In the genomic region with DNA sequence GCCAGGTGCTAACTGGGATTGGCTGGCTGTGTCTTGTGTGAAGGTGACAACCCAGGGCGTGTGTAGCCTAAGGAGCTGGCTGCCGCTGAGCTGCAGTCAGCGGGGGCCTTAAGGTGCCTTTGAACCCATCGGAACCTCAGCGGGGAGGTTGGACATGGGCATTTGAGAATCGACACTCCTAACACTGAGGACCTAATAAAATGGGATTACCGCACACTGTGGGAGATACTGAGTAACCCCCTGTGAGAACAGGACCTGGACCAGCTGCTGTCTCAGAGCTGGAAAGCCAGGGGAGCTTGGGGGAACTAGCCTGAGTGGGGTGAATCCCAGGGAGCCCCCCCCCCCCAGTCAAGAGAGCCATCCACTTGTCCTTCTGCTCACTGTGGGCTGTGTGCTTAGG, we compare ENCODE assay signal across 20 mouse cellular contexts. TPM values are rescaled to one million over a fixed set of nuclear protein-coding genes. Genes with fewer than 3 reads are reported as not detected.
A peak's percentile ranks its signal among the peaks of the same experiment; 100 is the strongest.
DNase-seq lines count a peak whose midpoint lies in the region; ATAC-seq lines count a peak whose summit lies in the region.
"Had no signal": no experiment of that assay in that cellular context is flagged by ENCODE, and none has a peak within 500 bp of the region (broad histone marks: within the 10 kb centered on the region; RNA-seq: fewer than 3 reads in every experiment).

No protein-coding gene starts in this region.

- H3K27ac ChIP-seq in forebrain, embryonic 11.5 days (ENCODE audit: low read depth, low read length), result no peak overlapping the region
- no peak overlapping the region for H3K27ac ChIP-seq in forebrain, embryonic 10.5 days
- H3K27ac ChIP-seq in midbrain, embryonic 10.5 days (replicated peaks), result peak overlapping the region; percentile 28; the same call in 1 of the 2 replicates
- no peak overlapping the region for H3K27ac ChIP-seq in midbrain, embryonic 16.5 days (ENCODE audit: low read length)
- H3K27ac ChIP-seq: embryonic facial prominence, embryonic 10.5 days had no signal

- H3K4me1 ChIP-seq in forebrain, embryonic 11.5 days (replicated peaks; ENCODE audit: control insufficient read depth, insufficient read depth, low read length), result no peaks in the 10 kb centered on the region
- H3K4me1 ChIP-seq in forebrain, embryonic 10.5 days, result peaks cover 16% of the 10 kb centered on the region
- H3K4me1 ChIP-seq in midbrain, embryonic 10.5 days, result peaks cover 21% of the 10 kb centered on the region
- H3K4me1 ChIP-seq in midbrain, embryonic 16.5 days (ENCODE audit: control insufficient read depth, insufficient read depth, low read length), result no peaks in the 10 kb centered on the region; the same call in 1 of the 2 replicates

- 88% methylated on average over 7 of the region's 7 CpGs for WGBS in forebrain, embryonic 11.5 days
- 90% methylated on average over 7 of the region's 7 CpGs for WGBS in forebrain, embryonic 10.5 days
- 91% methylated on average over 7 of the region's 7 CpGs for WGBS in midbrain, embryonic 10.5 days
- WGBS in midbrain, embryonic 16.5 days, result 78% methylated on average over 7 of the region's 7 CpGs

- H3K4me2 ChIP-seq in forebrain, embryonic 11.5 days (ENCODE audit: low read depth, low read length, severe bottlenecking), result no peak overlapping the region
- no peak overlapping the region for H3K4me2 ChIP-seq in midbrain, embryonic 16.5 days (ENCODE audit: low read length)
- H3K4me2 ChIP-seq: heart, embryonic 12.5 days had no signal

- H3K9me3 ChIP-seq in forebrain, embryonic 11.5 days (ENCODE audit: control insufficient read depth, low read length), result no peaks in the 10 kb centered on the region
- H3K9me3 ChIP-seq in forebrain, embryonic 10.5 days, result no peaks in the 10 kb centered on the region
- H3K9me3 ChIP-seq in midbrain, embryonic 10.5 days (replicated peaks), result no peaks in the 10 kb centered on the region
- H3K9me3 ChIP-seq in midbrain, embryonic 16.5 days (replicated peaks; ENCODE audit: control insufficient read depth, low read length, poor library complexity, severe bottlenecking), result no peaks in the 10 kb centered on the region
- H3K9me3 ChIP-seq: embryonic facial prominence, embryonic 10.5 days; heart, embryonic 12.5 days had no signal

- ATAC-seq in forebrain, embryonic 11.5 days (replicated peaks; ENCODE audit: low FRiP score), result no peak
- ATAC-seq in midbrain, embryonic 16.5 days, result no peak
- ATAC-seq: activated CD4-positive, CD25-positive, alpha-beta regulatory T cell, adult 4 months; hindbrain, embryonic 16.5 days; inflammation-experienced regulatory T-cells, adult 6 months had no signal

- intact Hi-C loops in heart, postnatal 36 days (cut with DNase I), result no loop called here

- H3K4me3 ChIP-seq in forebrain, embryonic 11.5 days (ENCODE audit: low read depth, low read length), result no peak overlapping the region
- H3K4me3 ChIP-seq in forebrain, embryonic 10.5 days, result no peak overlapping the region
- no peak overlapping the region for H3K4me3 ChIP-seq in midbrain, embryonic 10.5 days
- H3K4me3 ChIP-seq in midbrain, embryonic 16.5 days (ENCODE audit: low read depth, low read length), result no peak overlapping the region
- H3K4me3 ChIP-seq: embryonic facial prominence, embryonic 10.5 days; heart, embryonic 12.5 days had no signal

- H3K9ac ChIP-seq in forebrain, embryonic 11.5 days (ENCODE audit: low read length), result no peak overlapping the region
- H3K9ac ChIP-seq in midbrain, embryonic 16.5 days (ENCODE audit: low read depth, low read length), result no peak overlapping the region
- H3K9ac ChIP-seq: heart, embryonic 12.5 days had no signal

- peak; percentile 52 for DNase-seq in forebrain, embryonic 11.5 days (ENCODE audit: low spot score)
- no peak for DNase-seq in forebrain, embryonic 10.5 days (ENCODE audit: extremely low spot score, low spot score)
- peak; percentile 78 for DNase-seq in heart, adult 11 months
- no peak for DNase-seq in heart, postnatal 36 days
- DNase-seq in midbrain, embryonic 10.5 days (ENCODE audit: low spot score), result no peak
- DNase-seq in ZHBTc4 (ENCODE audit: low read depth, low spot score), result peak; percentile 56
- DNase-seq in thymus, postnatal 4 days, result no peak
- DNase-seq: adrenal gland, postnatal 36 days; cerebellum, adult 2 months; gastrocnemius, postnatal 14 days; heart, postnatal 4 days; kidney, adult 18-20 months had no signal

- H3K36me3 ChIP-seq in forebrain, embryonic 11.5 days (ENCODE audit: control insufficient read depth, insufficient read depth, low read length), result peaks cover 28% of the 10 kb centered on the region
- peaks cover 74% of the 10 kb centered on the region for H3K36me3 ChIP-seq in forebrain, embryonic 10.5 days (replicated peaks)
- peaks cover 68% of the 10 kb centered on the region for H3K36me3 ChIP-seq in midbrain, embryonic 10.5 days
- H3K36me3 ChIP-seq in midbrain, embryonic 16.5 days (ENCODE audit: control insufficient read depth, insufficient read depth, low read length), result peaks cover 33% of the 10 kb centered on the region

- no peaks in the 10 kb centered on the region for H3K27me3 ChIP-seq in forebrain, embryonic 11.5 days (ENCODE audit: control insufficient read depth, insufficient read depth, low read length)
- H3K27me3 ChIP-seq in forebrain, embryonic 10.5 days (ENCODE audit: poor library complexity, severe bottlenecking), result no peaks in the 10 kb centered on the region
- no peaks in the 10 kb centered on the region for H3K27me3 ChIP-seq in midbrain, embryonic 10.5 days (ENCODE audit: low read depth, poor library complexity, severe bottlenecking)
- H3K27me3 ChIP-seq in midbrain, embryonic 16.5 days (ENCODE audit: control insufficient read depth, insufficient read depth, low read depth, low read length), result no peaks in the 10 kb centered on the region
- H3K27me3 ChIP-seq: heart, embryonic 12.5 days had no signal

RNA-seq across cellular contexts. Expression of gene A3galt2, which starts 1.6 kb away (rescaled TPM):
- polyA plus RNA-seq in forebrain, embryonic 11.5 days (2014; fragmentation: Nextera tagmentation; extraction: Ambion mirVana), result 0.56 TPM in 2 replicates
- polyA plus RNA-seq in forebrain, embryonic 10.5 days (2016; fragmentation: Nextera tagmentation; extraction: Ambion mirVana), result 0.07 and 0.17 TPM in 2 replicates
- under 1 TPM in 1 of 2 experiments, not detected in 1; 0.08 TPM for total RNA-seq in heart, postnatal 36 days (2021)
- polyA plus RNA-seq in midbrain, embryonic 10.5 days (2016; fragmentation: Nextera tagmentation; extraction: Ambion mirVana), result 0.10 and 0.24 TPM in 2 replicates
- polyA plus RNA-seq in midbrain, embryonic 16.5 days (2015; fragmentation: Nextera tagmentation; extraction: Ambion mirVana), result 0.14 and 0.29 TPM in 2 replicates
- total RNA-seq: gastrocnemius, adult 18-20 months; MEL had no signal
- polyA plus RNA-seq: activated CD4-positive, CD25-positive, alpha-beta regulatory T cell, adult 4 months had no signal

RNA-seq across cellular contexts. Expression of gene Zfp362, which starts 52.3 kb away (rescaled TPM):
- 53.0 and 55.2 TPM in 2 replicates for polyA plus RNA-seq in forebrain, embryonic 11.5 days (2014; fragmentation: Nextera tagmentation; extraction: Ambion mirVana)
- polyA plus RNA-seq in forebrain, embryonic 10.5 days (2016; fragmentation: Nextera tagmentation; extraction: Ambion mirVana), result 37.1 and 37.3 TPM in 2 replicates
- total RNA-seq in heart, postnatal 36 days (2021), result 10 to 100 TPM; 12.5 to 14.3 TPM
- polyA plus RNA-seq in midbrain, embryonic 10.5 days (2016; fragmentation: Nextera tagmentation; extraction: Ambion mirVana), result 36.5 and 37.9 TPM in 2 replicates
- polyA plus RNA-seq in midbrain, embryonic 16.5 days (2015; fragmentation: Nextera tagmentation; extraction: Ambion mirVana), result 30.8 and 32.8 TPM in 2 replicates

Comparison
In these comparisons a context has a peak if more than half of its experiments do, and no peak if none do; other contexts are left out.
1. DNase-seq: peak in forebrain, embryonic 11.5 days (single experiment), heart, adult 11 months (single experiment) and ZHBTc4 (single experiment); none in forebrain, embryonic 10.5 days (single experiment), heart, postnatal 36 days (0 of 2), midbrain, embryonic 10.5 days (single experiment) and thymus, postnatal 4 days (single experiment).